Comparison of ENCODE assay signal across 30 mouse cellular contexts in the genomic region with DNA sequence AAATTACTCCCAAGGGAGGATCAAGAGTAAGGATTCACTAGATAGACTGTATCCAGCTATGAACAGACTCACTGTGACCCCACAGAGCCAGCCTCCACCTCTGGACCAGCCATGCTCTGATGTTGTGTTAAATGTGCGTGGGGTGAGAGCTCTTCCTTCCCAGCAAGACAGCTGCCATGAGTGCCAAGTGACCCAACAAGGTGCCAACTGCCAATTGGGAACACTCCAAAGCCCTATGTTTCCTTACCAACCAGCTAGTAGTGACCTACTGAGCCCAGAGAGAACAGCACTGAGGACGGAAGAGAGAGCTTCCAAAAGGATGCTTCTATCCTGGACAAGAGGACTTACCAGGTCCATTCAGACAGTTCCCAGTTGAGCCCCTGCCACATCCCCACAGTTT.
DNase-seq lines count a peak whose midpoint lies in the region; ATAC-seq and TF ChIP-seq lines count a peak whose summit lies in the region.
"Had no signal": no experiment of that assay in that cellular context is flagged by ENCODE, and none has a peak within 500 bp of the region (broad histone marks: within the 10 kb centered on the region; RNA-seq: fewer than 3 reads in every experiment).

No protein-coding gene starts in this region.

- no peaks in the 10 kb centered on the region for H3K36me3 ChIP-seq in heart, embryonic 11.5 days (ENCODE audit: control insufficient read depth, insufficient read depth, low read length)
- no peaks in the 10 kb centered on the region for H3K36me3 ChIP-seq in midbrain, embryonic 10.5 days
- no peaks in the 10 kb centered on the region for H3K36me3 ChIP-seq in midbrain, embryonic 15.5 days (replicated peaks)
- H3K36me3 ChIP-seq: embryonic facial prominence, embryonic 10.5 days; embryonic facial prominence, embryonic 15.5 days; heart, embryonic 10.5 days; hindbrain, embryonic 13.5 days; kidney, embryonic 15.5 days; limb, embryonic 13.5 days; liver, embryonic 13.5 days; neural tube, embryonic 12.5 days had no signal

- no peak for ATAC-seq in heart, embryonic 11.5 days (replicated peaks; ENCODE audit: insufficient number of reproducible peaks, low FRiP score, low TSS enrichment)
- no peak for ATAC-seq in midbrain, embryonic 15.5 days (replicated peaks)
- ATAC-seq: forebrain, embryonic 13.5 days; lung, postnatal 0 days; midbrain, embryonic 16.5 days; Patski had no signal

- H3K9me3 ChIP-seq in heart, embryonic 11.5 days (replicated peaks; ENCODE audit: control insufficient read depth, low read length): no peaks in the 10 kb centered on the region
- H3K9me3 ChIP-seq in midbrain, embryonic 10.5 days (replicated peaks): no peaks in the 10 kb centered on the region
- no peaks in the 10 kb centered on the region for H3K9me3 ChIP-seq in midbrain, embryonic 15.5 days
- H3K9me3 ChIP-seq: embryonic facial prominence, embryonic 10.5 days; embryonic facial prominence, embryonic 15.5 days; forebrain, embryonic 13.5 days; heart, embryonic 10.5 days; hindbrain, embryonic 13.5 days; kidney, embryonic 15.5 days; limb, embryonic 13.5 days; liver, embryonic 13.5 days; neural tube, embryonic 12.5 days had no signal

- peak; percentile 31 to 46 for DNase-seq in cerebellum, adult 2 months
- no peak for DNase-seq in cerebellum, adult 9-10 months
- peak; percentile 87 for DNase-seq in heart, adult 11 months
- DNase-seq in midbrain, embryonic 10.5 days (ENCODE audit: low spot score): no peak
- no peak for DNase-seq in T-cell, adult 2 months (ENCODE audit: low spot score)
- DNase-seq: adrenal gland, postnatal 36 days; gastrocnemius, postnatal 14 days; heart, postnatal 36 days; kidney, adult 18-20 months; liver, embryonic 13.5 days; lung, adult 18-20 months; right cerebral cortex, adult 18-20 months; spleen, adult 18-20 months; thymus, adult 2 months; thymus, postnatal 36 days had no signal

- no peak overlapping the region for H3K4me3 ChIP-seq in cerebellum, adult 2 months (replicated peaks; ENCODE audit: insufficient read depth, low read depth, low read length)
- H3K4me3 ChIP-seq in heart, embryonic 11.5 days (ENCODE audit: low read depth, low read length): no peak overlapping the region
- H3K4me3 ChIP-seq in midbrain, embryonic 10.5 days: no peak overlapping the region
- H3K4me3 ChIP-seq in midbrain, embryonic 15.5 days: no peak overlapping the region
- H3K4me3 ChIP-seq: embryonic facial prominence, embryonic 10.5 days; embryonic facial prominence, embryonic 15.5 days; forebrain, embryonic 13.5 days; heart, embryonic 10.5 days; hindbrain, embryonic 13.5 days; kidney, embryonic 15.5 days; limb, embryonic 13.5 days; liver, embryonic 13.5 days; myocyte; neural tube, embryonic 12.5 days had no signal

- TF ChIP-seq CTCF in cerebellum, adult 2 months (IDR thresholded peaks at IDR 0.05; ENCODE audit: borderline replicate concordance, insufficient read depth, low read depth, low read length): no peak

- H3K27me3 ChIP-seq in cerebellum, adult 2 months (ENCODE audit: control insufficient read depth, insufficient read depth, low read length): no peaks in the 10 kb centered on the region; the same call in 1 of the 2 replicates
- H3K27me3 ChIP-seq in heart, embryonic 11.5 days (ENCODE audit: control insufficient read depth, insufficient read depth, low read length): no peaks in the 10 kb centered on the region
- no peaks in the 10 kb centered on the region; the same call in 1 of the 2 replicates for H3K27me3 ChIP-seq in midbrain, embryonic 10.5 days (ENCODE audit: low read depth, poor library complexity, severe bottlenecking)
- H3K27me3 ChIP-seq in midbrain, embryonic 15.5 days (replicated peaks): no peaks in the 10 kb centered on the region
- H3K27me3 ChIP-seq: forebrain, embryonic 13.5 days; hindbrain, embryonic 13.5 days; kidney, embryonic 15.5 days; neural tube, embryonic 12.5 days; Patski had no signal

- H3K4me2 ChIP-seq in heart, embryonic 11.5 days: no peak overlapping the region
- no peak overlapping the region for H3K4me2 ChIP-seq in midbrain, embryonic 15.5 days
- H3K4me2 ChIP-seq: embryonic facial prominence, embryonic 15.5 days; forebrain, embryonic 13.5 days; hindbrain, embryonic 13.5 days; kidney, embryonic 15.5 days; limb, embryonic 13.5 days; liver, embryonic 13.5 days; neural tube, embryonic 12.5 days had no signal

- H3K27ac ChIP-seq in cerebellum, adult 2 months (ENCODE audit: insufficient read depth, low read length): no peak overlapping the region
- H3K27ac ChIP-seq in heart, embryonic 11.5 days (ENCODE audit: low read depth, low read length): no peak overlapping the region
- peak overlapping the region; percentile 72 for H3K27ac ChIP-seq in midbrain, embryonic 10.5 days (replicated peaks)
- H3K27ac ChIP-seq in midbrain, embryonic 15.5 days: no peak overlapping the region
- H3K27ac ChIP-seq: embryonic facial prominence, embryonic 10.5 days; embryonic facial prominence, embryonic 15.5 days; forebrain, embryonic 13.5 days; heart, embryonic 10.5 days; hindbrain, embryonic 13.5 days; kidney, embryonic 15.5 days; limb, embryonic 13.5 days; liver, embryonic 13.5 days; macrophage; neural tube, embryonic 12.5 days had no signal

- TF ChIP-seq POLR2A in cerebellum, adult 2 months (IDR thresholded peaks at IDR 0.05; ENCODE audit: borderline replicate concordance, insufficient read depth, low read length): no peak

- WGBS in cerebellum, adult 2 months: 22% methylated on average over 2 of the region's 2 CpGs
- 87% methylated on average over 2 of the region's 2 CpGs for WGBS in heart, embryonic 11.5 days (ENCODE audit: insufficient replicate concordance)
- WGBS in midbrain, embryonic 10.5 days: 89% methylated on average over 2 of the region's 2 CpGs
- WGBS in midbrain, embryonic 15.5 days: 84% methylated on average over 2 of the region's 2 CpGs

- no peak overlapping the region for H3K9ac ChIP-seq in heart, embryonic 11.5 days (ENCODE audit: low read depth, low read length)
- no peak overlapping the region for H3K9ac ChIP-seq in midbrain, embryonic 15.5 days
- H3K9ac ChIP-seq: embryonic facial prominence, embryonic 15.5 days; forebrain, embryonic 13.5 days; hindbrain, embryonic 13.5 days; kidney, embryonic 15.5 days; limb, embryonic 13.5 days; liver, embryonic 13.5 days; neural tube, embryonic 12.5 days had no signal

- peaks cover 8% of the 10 kb centered on the region for H3K4me1 ChIP-seq in cerebellum, adult 2 months (ENCODE audit: control insufficient read depth, insufficient read depth, low read length)
- peaks cover 5% of the 10 kb centered on the region; the same call in 1 of the 2 replicates for H3K4me1 ChIP-seq in heart, embryonic 11.5 days (ENCODE audit: control insufficient read depth, insufficient read depth, low read length)
- H3K4me1 ChIP-seq in midbrain, embryonic 10.5 days: peaks cover 32% of the 10 kb centered on the region
- peaks cover 13% of the 10 kb centered on the region for H3K4me1 ChIP-seq in midbrain, embryonic 15.5 days
- H3K4me1 ChIP-seq: liver, embryonic 13.5 days had no signal

Comparison
In these comparisons a context has a peak if more than half of its experiments do, and no peak if none do; other contexts are left out.
1. DNase-seq: peak in cerebellum, adult 2 months (2 of 2) and heart, adult 11 months (single experiment); none in cerebellum, adult 9-10 months (single experiment), midbrain, embryonic 10.5 days (single experiment) and T-cell, adult 2 months (single experiment).